Mouse (Mus musculus) gastrocnemius, adult 8-10 months (tissue): ENCODE data around the gene Uqcrc2. TPM values are rescaled to one million over a fixed set of nuclear protein-coding genes. Genes with fewer than 3 reads are reported as not detected.

Experiments used
- DNase-seq, 2 experiments: peaks; one replicate each; pipeline ENCODE4 v3.0.0; 2022; ENCODE audit warnings: low spot score in 2 of 2
- total RNA-seq, 4 experiments: library from RNA; stranded (reverse); gene quantifications; 2 replicates each; pipeline ENCODE4 v1.2.4; 2022

Uqcrc2 gene
- total RNA-seq, 4 experiments from 2014 or later: 435 to 499 (median 482) TPM

- DNase-seq: no peak
Observed at GRCm38 (mm10) chr7:120685227-120685626, 50.3 kb downstream of the Uqcrc2 start.

- DNase-seq: no peak
Observed at GRCm38 (mm10) chr7:120690634-120691033, 55.7 kb downstream of the Uqcrc2 start.

GRCm38 (mm10) chr7:120693831-120694375 is 58.9 kb downstream of the Uqcrc2 start:
- no peak for DNase-seq

GRCm38 (mm10) chr7:120695196-120695595 is 60.2 kb downstream of the Uqcrc2 start:
- DNase-seq: no peak

- DNase-seq: no peak
Observed at GRCm38 (mm10) chr7:120695641-120696040, 60.7 kb downstream of the Uqcrc2 start.

GRCm38 (mm10) chr7:120696331-120696730 is 61.4 kb downstream of the Uqcrc2 start:
- no peak for DNase-seq

- DNase-seq: no peak
Observed at GRCm38 (mm10) chr7:120699586-120699985, 64.6 kb downstream of the Uqcrc2 start.

GRCm38 (mm10) chr7:120703888-120704287 is 68.9 kb downstream of the Uqcrc2 start:
- DNase-seq: no peak

Other genes starting within 250 kb of the Uqcrc2 start
- not detected for gene Abca16, start 225.5 kb upstream of the Uqcrc2 start, total RNA-seq
- not detected for gene Pdzd9, start 35.2 kb downstream of the Uqcrc2 start, total RNA-seq
- gene Mosmo, start 42.4 kb downstream of the Uqcrc2 start, total RNA-seq: 10 to 100 TPM; 19.4 to 28.2 (median 22.9) TPM
- under 1 TPM; 0.36 to 0.80 (median 0.54) TPM for gene Vwa3a, start 104.1 kb downstream of the Uqcrc2 start, total RNA-seq
- gene Gm5737, start 177.2 kb downstream of the Uqcrc2 start, total RNA-seq: under 1 TPM in 3 of 4 experiments, not detected in 1; 0.21 to 0.38 (median 0.27) TPM
- gene Eef2k, start 207.7 kb downstream of the Uqcrc2 start, total RNA-seq: 10 to 100 TPM; 60.0 to 79.0 (median 75.1) TPM